Mouse (Mus musculus) kidney, adult 2 months (tissue): ENCODE data around the gene Prex1.

Source experiments
- CTCF ChIP-seq: fragments of 200-500 bp; conservative IDR thresholded peaks from 2 replicates; pipeline ENCODE4 v1.5.1; 2011; ENCODE audit warnings: low read depth, mild to moderate bottlenecking, control low read depth, low read length, moderate library complexity, mixed read lengths; ENCODE audit not compliant: insufficient read depth, insufficient read length
- POLR2A ChIP-seq: fragments of 200-500 bp; IDR thresholded peaks from one replicate; pipeline ENCODE4 v1.6.1; 2011; ENCODE audit warnings: low read depth, low read length, control low read depth

DNA sequence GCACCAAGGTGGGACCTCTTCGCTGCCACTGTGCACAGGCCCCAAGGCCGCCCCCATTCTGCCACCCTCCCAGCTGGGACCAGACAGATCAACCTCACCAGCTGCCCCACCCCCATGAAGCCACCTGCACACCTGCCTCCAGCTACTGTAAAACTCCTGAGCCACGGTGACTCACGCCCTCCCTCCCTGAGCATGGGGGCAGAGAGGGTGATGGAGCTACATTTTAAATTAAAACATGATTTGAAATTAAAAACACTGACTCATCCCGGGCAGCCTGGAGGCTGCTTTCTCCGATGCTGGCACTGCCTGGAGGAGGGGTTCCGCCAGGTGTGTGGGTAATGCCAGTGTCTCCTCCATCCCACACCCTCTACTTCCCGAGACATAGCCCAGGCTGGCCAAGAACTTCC lies 71.0 kb downstream of the Prex1 start:
- no peak for TF ChIP-seq CTCF
- TF ChIP-seq POLR2A: no peak
